Mouse (Mus musculus) right cerebral cortex, postnatal 4 days (tissue): ENCODE data around the gene Zfp598.

Source experiments
- DNase-seq: peaks from one replicate; pipeline ENCODE4 v3.0.0-alpha.2; 2022

Gene Zfp598

GRCm38 (mm10) chr17:24722220-24722924 lies 52.9 kb downstream of the Zfp598 start:
- DNase-seq, result no peak

- DNase-seq, result no peak
Measured at GRCm38 (mm10) chr17:24723122-24723880, 53.8 kb downstream of the Zfp598 start.

GRCm38 (mm10) chr17:24723881-24724180 lies 54.3 kb downstream of the Zfp598 start:
- DNase-seq, result peak; percentile 26

- DNase-seq, result peak; percentile 99
Measured at GRCm38 (mm10) chr17:24724184-24724583, 54.7 kb downstream of the Zfp598 start, which contains the start of gene Ndufb10. Gene Ndufb10 (minus strand): TSS chr17:24724478.

GRCm38 (mm10) chr17:24725637-24726390 lies 56.3 kb downstream of the Zfp598 start:
- no peak for DNase-seq

GRCm38 (mm10) chr17:24727618-24728017 lies 58.1 kb downstream of the Zfp598 start, which contains the start of gene Rpl3l:
Gene Rpl3l (plus strand): TSS chr17:24727820.
- no peak for DNase-seq

- no peak for DNase-seq
Measured at GRCm38 (mm10) chr17:24728184-24728583, 58.7 kb downstream of the Zfp598 start.

GRCm38 (mm10) chr17:24729067-24729466 lies 59.6 kb downstream of the Zfp598 start:
- DNase-seq, result no peak

- DNase-seq, result no peak
Measured at GRCm38 (mm10) chr17:24730787-24731186, 61.3 kb downstream of the Zfp598 start.
